Mouse (Mus musculus) embryonic facial prominence, embryonic 12.5 days (tissue): ENCODE results near the gene 1700019A02Rik. TPM values are rescaled to one million over a fixed set of nuclear protein-coding genes. Genes with fewer than 3 reads are reported as not detected.

ENCODE experiments used
- ATAC-seq: fragments of 200-750 bp; cut with Nextera tagmentation; 2 replicates; pipeline ENCODE4 v1.8.0; 2017; ENCODE audit not compliant: insufficient number of reproducible peaks, insufficient read depth, low FRiP score, low TSS enrichment
- H3K27ac ChIP-seq: fragments of 300-500 bp; sonication (generic); 2 replicates; pipeline ENCODE4 v1.5.1; 2016; ENCODE audit warnings: mild to moderate bottlenecking
- H3K27me3 ChIP-seq: fragments of 300-500 bp; sonication (generic); 2 replicates; pipeline ENCODE4 v1.6.1; 2016; ENCODE audit warnings: mild to moderate bottlenecking, moderate library complexity
- H3K36me3 ChIP-seq: fragments of 300-500 bp; sonication (generic); 2 replicates; pipeline ENCODE4 v1.6.1; 2016; ENCODE audit warnings: mild to moderate bottlenecking
- H3K4me1 ChIP-seq: fragments of 300-500 bp; sonication (generic); 2 replicates; pipeline ENCODE4 v1.6.1; 2016
- H3K4me2 ChIP-seq: fragments of 300-500 bp; sonication (generic); replicated peaks from 2 replicates; pipeline ENCODE4 v1.6.1; 2016; ENCODE audit warnings: mild to moderate bottlenecking, moderate library complexity
- H3K4me3 ChIP-seq: fragments of 300-500 bp; sonication (generic); 2 replicates; pipeline ENCODE4 v1.5.1; 2016; ENCODE audit warnings: mild to moderate bottlenecking
- H3K9ac ChIP-seq: fragments of 300-500 bp; sonication (generic); 2 replicates; pipeline ENCODE4 v1.6.1; 2016; ENCODE audit warnings: mild to moderate bottlenecking, moderate library complexity
- H3K9me3 ChIP-seq: fragments of 300-500 bp; sonication (generic); 2 replicates; pipeline ENCODE4 v1.6.1; 2016; ENCODE audit warnings: mild to moderate bottlenecking, moderate library complexity
- WGBS: fragments of 180-500 bp; shearing (Covaris S2); methylation state at CpG from one replicate; pipeline ENCODE4 v1.1.7; 2016; 5-methylcytosine and 5-hydroxymethylcytosine counted together
- polyA plus RNA-seq: library from polyadenylated mRNA; unstranded; fragments of >200 nt; fragmentation: Nextera tagmentation; extraction: Ambion mirVana; gene quantifications from 2 replicates; pipeline ENCODE4 v1.2.1, GENCODE M21; 2016

1700019A02Rik gene
- not detected in 2 replicates for polyA plus RNA-seq

DNA sequence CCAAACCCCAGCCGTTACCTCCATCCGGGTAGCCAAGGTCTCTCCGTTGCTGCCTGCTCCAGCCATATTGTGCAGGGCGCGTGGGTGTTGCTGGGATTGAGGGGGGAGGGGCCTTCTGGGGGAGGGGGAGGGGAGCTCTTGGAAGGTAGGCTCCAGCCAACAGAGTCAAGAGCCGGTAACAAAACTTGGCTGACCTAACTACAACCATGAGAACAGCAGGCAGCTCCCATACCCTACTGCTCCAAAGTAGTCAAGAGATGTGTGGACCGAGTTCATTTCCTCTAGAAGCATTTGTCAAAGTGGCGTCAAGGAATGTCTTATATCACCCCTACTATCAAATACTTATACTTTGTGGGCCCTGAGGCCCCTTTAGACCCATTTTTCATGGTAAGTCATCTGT lies at the start of gene 1700019A02Rik:
Gene 1700019A02Rik, minus strand, starts transcription at position 101 of the 400 bp plus-strand sequence.
- no peaks in the 10 kb centered on the region for H3K27me3 ChIP-seq
- H3K4me1 ChIP-seq: no peaks in the 10 kb centered on the region
- H3K4me2 ChIP-seq: no peak within 1 kb of the TSS
- H3K27ac ChIP-seq: no peak within 1 kb of the TSS
- H3K36me3 ChIP-seq: peaks cover 6% of the 10 kb centered on the region; the same call in 1 of the 2 replicates
- H3K9ac ChIP-seq: no peak within 1 kb of the TSS
- H3K9me3 ChIP-seq: no peaks in the 10 kb centered on the region
- no peak within 1 kb of the TSS for H3K4me3 ChIP-seq
- 92% methylated on average over 8 of the region's 8 CpGs for WGBS
- ATAC-seq: no peak

DNA sequence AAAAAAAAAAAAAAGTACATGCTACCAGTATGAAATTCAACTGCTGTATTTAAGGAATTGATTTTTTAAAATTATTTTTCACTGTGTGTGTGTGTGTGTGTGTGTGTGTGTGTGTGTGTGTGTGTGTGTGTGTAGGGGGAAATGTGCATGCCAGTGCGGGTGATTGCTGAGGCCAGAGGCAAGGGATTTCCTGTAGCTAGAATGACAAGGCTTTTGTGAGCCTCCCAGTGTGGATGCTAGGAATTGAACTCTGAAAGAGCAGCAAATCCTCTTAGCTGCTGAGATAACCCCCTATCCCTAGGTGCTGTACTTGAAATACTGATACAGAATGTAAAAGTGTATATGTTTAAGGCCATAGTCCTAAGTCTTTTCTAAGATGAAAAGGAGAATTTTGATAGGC lies 38.6 kb upstream of the 1700019A02Rik start:
- Histone ChIP-seq H3K4me1 (no peaks in the 10 kb centered on the region), H3K36me3 (no peaks in the 10 kb centered on the region), H3K4me2 (no peak overlapping the region), H3K9ac (no peak overlapping the region), H3K4me3 (no peak overlapping the region), H3K27me3 (no peaks in the 10 kb centered on the region), H3K9me3 (no peaks in the 10 kb centered on the region), H3K27ac (no peak overlapping the region)
- WGBS: 25% methylated on average over 1 of the region's 1 CpGs
- no peak for ATAC-seq

- H3K4me1 ChIP-seq: no peaks in the 10 kb centered on the region
- 85% methylated on average over 3 of the region's 3 CpGs for WGBS
- no peaks in the 10 kb centered on the region for H3K9me3 ChIP-seq
- H3K27ac ChIP-seq: no peak overlapping the region
- no peaks in the 10 kb centered on the region for H3K27me3 ChIP-seq
- ATAC-seq: no peak
- no peak overlapping the region for H3K4me3 ChIP-seq
- H3K36me3 ChIP-seq: no peaks in the 10 kb centered on the region
- H3K9ac ChIP-seq: no peak overlapping the region
- H3K4me2 ChIP-seq: no peak overlapping the region
These were observed 38.2 kb upstream of the 1700019A02Rik start for GRCm38 (mm10) chr1:53225616-53226015.

DNA sequence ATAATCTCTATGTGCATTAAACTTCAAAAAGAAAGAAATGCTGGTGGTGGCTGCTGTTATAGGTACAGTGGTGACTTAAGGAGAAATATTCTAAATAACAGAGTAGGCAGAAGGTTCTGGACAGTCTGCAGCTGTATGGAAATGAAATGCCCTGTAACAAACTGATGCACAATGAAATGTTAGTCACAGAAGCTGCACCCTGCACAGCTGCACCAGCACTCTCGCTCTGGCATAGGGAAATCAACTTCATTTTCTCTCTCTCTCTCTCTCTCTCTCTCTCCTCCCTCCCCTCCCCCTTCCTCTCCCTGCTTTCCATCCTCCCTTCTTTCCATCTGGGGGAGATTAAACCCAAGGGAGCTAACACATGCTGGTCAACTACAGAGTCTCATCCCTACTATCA lies 37.3 kb upstream of the 1700019A02Rik start:
- Histone ChIP-seq H3K4me3 (no peak overlapping the region), H3K9me3 (no peaks in the 10 kb centered on the region), H3K27ac (no peak overlapping the region), H3K9ac (no peak overlapping the region), H3K4me1 (no peaks in the 10 kb centered on the region), H3K36me3 (no peaks in the 10 kb centered on the region), H3K27me3 (no peaks in the 10 kb centered on the region), H3K4me2 (no peak overlapping the region)
- WGBS: 69% methylated on average over 1 of the region's 1 CpGs
- no peak for ATAC-seq

DNA sequence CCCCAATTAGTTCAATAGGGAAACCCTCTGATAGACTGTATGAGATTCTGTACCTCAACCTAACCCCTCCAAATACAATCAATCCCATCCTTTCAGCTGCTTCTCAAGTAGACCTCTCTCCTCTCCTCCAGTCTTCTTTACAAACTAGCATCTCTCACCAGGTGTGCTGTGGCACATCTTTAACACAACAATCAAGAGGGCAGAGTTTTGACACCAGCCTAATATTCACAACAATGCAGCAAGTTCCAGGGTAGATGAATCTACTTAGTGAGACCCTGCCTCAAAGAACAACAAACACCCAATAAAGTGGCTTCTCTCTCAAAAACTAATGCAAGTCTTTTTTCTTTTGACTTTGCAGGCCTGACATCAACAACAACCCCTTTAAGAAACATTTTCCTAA lies 22.7 kb upstream of the 1700019A02Rik start:
- Histone ChIP-seq H3K4me1 (no peaks in the 10 kb centered on the region), H3K9ac (no peak overlapping the region), H3K4me3 (no peak overlapping the region), H3K36me3 (0 out of 2 replicates have a peak, but pooled peaks cover 6% of the 10 kb centered on the region), H3K4me2 (no peak overlapping the region), H3K9me3 (no peaks in the 10 kb centered on the region), H3K27me3 (no peaks in the 10 kb centered on the region), H3K27ac (no peak overlapping the region)
- ATAC-seq: no peak

GRCm38 (mm10) chr1:53203902-53204301 lies 16.5 kb upstream of the 1700019A02Rik start:
- Histone ChIP-seq H3K4me1 (peaks cover 2% of the 10 kb centered on the region; the same call in 1 of the 2 replicates), H3K36me3 (no peaks in the 10 kb centered on the region), H3K27me3 (peaks cover 9% of the 10 kb centered on the region; the same call in 1 of the 2 replicates), H3K27ac (no peak overlapping the region), H3K9me3 (no peaks in the 10 kb centered on the region), H3K4me3 (no peak overlapping the region), H3K4me2 (no peak overlapping the region), H3K9ac (no peak overlapping the region)
- ATAC-seq: no peak
- WGBS: 88% methylated on average over 2 of the region's 2 CpGs

- H3K27ac ChIP-seq: no peak overlapping the region
- H3K36me3 ChIP-seq: no peaks in the 10 kb centered on the region
- no peak for ATAC-seq
- no peak overlapping the region for H3K9ac ChIP-seq
- peaks cover 13% of the 10 kb centered on the region; the same call in 1 of the 2 replicates for H3K27me3 ChIP-seq
- no peak overlapping the region for H3K4me2 ChIP-seq
- H3K4me1 ChIP-seq: peaks cover 2% of the 10 kb centered on the region; the same call in 1 of the 2 replicates
- H3K4me3 ChIP-seq: no peak overlapping the region
- no peaks in the 10 kb centered on the region for H3K9me3 ChIP-seq
- 26% methylated on average over 2 of the region's 2 CpGs for WGBS
These were observed 14.3 kb upstream of the 1700019A02Rik start for GRCm38 (mm10) chr1:53201630-53202199.

GRCm38 (mm10) chr1:53194536-53194935 lies 7.1 kb upstream of the 1700019A02Rik start:
- H3K9me3 ChIP-seq: no peaks in the 10 kb centered on the region
- H3K36me3 ChIP-seq: no peaks in the 10 kb centered on the region
- H3K4me3 ChIP-seq: no peak overlapping the region
- H3K4me2 ChIP-seq: no peak overlapping the region
- H3K9ac ChIP-seq: no peak overlapping the region
- H3K27ac ChIP-seq: no peak overlapping the region
- 0 out of 2 replicates have a peak, but pooled peaks cover 4% of the 10 kb centered on the region for H3K27me3 ChIP-seq
- ATAC-seq: no peak
- H3K4me1 ChIP-seq: no peaks in the 10 kb centered on the region
- 91% methylated on average over 3 of the region's 3 CpGs for WGBS

DNA sequence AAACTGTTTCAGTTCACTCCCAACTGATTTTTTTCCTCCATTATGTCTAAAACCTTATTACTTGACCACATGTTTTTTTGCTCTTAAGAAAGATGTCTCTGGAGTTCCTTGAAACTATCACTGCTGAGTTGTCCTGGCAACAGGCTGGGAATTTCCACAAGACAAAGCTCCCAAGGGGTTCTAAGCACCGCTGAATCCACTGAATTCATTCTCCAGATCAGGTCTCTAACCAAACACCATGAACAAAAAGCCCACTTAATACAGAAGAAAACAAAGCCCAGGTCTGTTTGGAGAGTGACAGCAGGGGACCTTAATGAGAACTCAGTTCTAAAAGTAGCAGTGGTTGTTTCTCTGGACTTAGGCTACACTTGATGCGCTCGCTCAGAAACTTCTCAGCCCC lies 3.8 kb upstream of the 1700019A02Rik start:
- 64% methylated on average over 3 of the region's 3 CpGs for WGBS
- Histone ChIP-seq H3K27me3 (no peaks in the 10 kb centered on the region), H3K27ac (no peak overlapping the region)

GRCm38 (mm10) chr1:53189620-53190019 lies 2.2 kb upstream of the 1700019A02Rik start:
- Histone ChIP-seq H3K4me3 (no peak overlapping the region), H3K4me2 (no peak overlapping the region), H3K9ac (no peak overlapping the region), H3K9me3 (no peaks in the 10 kb centered on the region), H3K27me3 (no peaks in the 10 kb centered on the region), H3K4me1 (no peaks in the 10 kb centered on the region), H3K36me3 (peaks cover 6% of the 10 kb centered on the region; the same call in 1 of the 2 replicates), H3K27ac (no peak overlapping the region)
- ATAC-seq: no peak
- WGBS: 84% methylated on average over 3 of the region's 3 CpGs

More for the DNA sequence above, 3.8 kb upstream of the 1700019A02Rik start:
- H3K9ac ChIP-seq: no peak overlapping the region
- H3K4me2 ChIP-seq: no peak overlapping the region
- H3K4me1 ChIP-seq: no peaks in the 10 kb centered on the region
- ATAC-seq: no peak
- no peaks in the 10 kb centered on the region for H3K9me3 ChIP-seq
- H3K4me3 ChIP-seq: no peak overlapping the region
- H3K36me3 ChIP-seq: peaks cover 6% of the 10 kb centered on the region; the same call in 1 of the 2 replicates

GRCm38 (mm10) chr1:53186301-53186700 lies 1.1 kb downstream of the 1700019A02Rik start:
- Histone ChIP-seq H3K4me2 (no peak overlapping the region), H3K9me3 (no peaks in the 10 kb centered on the region), H3K27me3 (no peaks in the 10 kb centered on the region), H3K4me3 (no peak overlapping the region), H3K36me3 (peaks cover 6% of the 10 kb centered on the region; the same call in 1 of the 2 replicates), H3K27ac (no peak overlapping the region), H3K4me1 (no peaks in the 10 kb centered on the region), H3K9ac (no peak overlapping the region)
- 87% methylated on average over 3 of the region's 3 CpGs for WGBS
- no peak for ATAC-seq

GRCm38 (mm10) chr1:53157715-53158114 lies 29.7 kb downstream of the 1700019A02Rik start:
- Histone ChIP-seq H3K36me3 (no peaks in the 10 kb centered on the region), H3K4me1 (no peaks in the 10 kb centered on the region), H3K9ac (no peak overlapping the region), H3K27ac (no peak overlapping the region), H3K9me3 (no peaks in the 10 kb centered on the region), H3K4me2 (no peak overlapping the region), H3K4me3 (no peak overlapping the region), H3K27me3 (no peaks in the 10 kb centered on the region)
- 75% methylated on average over 6 of the region's 6 CpGs for WGBS
- ATAC-seq: no peak
